Mouse (Mus musculus) lung, postnatal 14 days (tissue): ENCODE measurements around the gene Plcb4.

ENCODE experiments used
- DNase-seq: peaks from one replicate; pipeline ENCODE4 v3.0.0; 2021

The Plcb4 gene

DNA sequence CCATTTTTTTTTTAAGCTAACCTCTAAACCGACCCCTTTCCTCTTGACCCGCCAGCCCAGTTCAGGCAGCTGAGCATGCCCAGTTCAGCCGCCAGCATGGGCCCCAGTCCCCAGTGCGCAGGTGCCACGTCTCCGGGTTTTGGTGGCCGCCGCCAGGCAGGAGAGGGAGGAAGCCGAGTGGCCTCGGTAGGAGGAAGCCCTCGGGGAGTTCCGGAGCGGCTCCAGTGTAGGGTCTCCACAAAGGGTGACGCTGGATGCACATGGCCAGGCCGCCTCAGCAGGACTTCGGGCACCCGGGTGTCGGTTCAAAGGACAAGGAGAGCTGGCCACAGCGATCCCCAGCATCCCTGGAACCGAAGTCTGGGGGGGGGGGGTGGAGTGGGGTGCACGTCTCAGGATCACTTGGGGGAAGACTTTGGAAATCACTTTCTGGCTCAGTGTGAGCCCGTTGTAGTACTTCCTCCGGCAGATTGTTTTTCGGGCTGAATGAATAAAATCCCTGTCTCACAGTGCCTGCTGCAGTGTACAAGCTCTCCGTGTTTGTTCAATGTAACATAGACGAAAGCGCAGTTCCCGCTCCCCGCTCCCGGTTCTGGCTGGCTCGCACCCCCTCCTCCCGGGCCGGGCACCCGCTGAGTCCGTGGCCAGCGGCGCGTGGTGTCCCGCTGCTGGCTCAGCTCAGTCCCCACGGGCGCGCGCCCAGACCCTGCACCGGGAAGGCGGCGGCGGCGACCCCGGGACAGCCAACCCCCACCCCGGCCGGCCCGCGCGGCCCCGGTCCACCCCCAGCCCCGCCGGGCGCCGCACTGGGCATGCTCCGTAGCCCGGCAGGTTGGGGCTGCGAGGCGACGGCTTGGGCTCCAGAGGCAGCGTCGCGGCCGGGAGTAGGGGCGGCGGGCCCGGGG, at the start of gene Plcb4:
Gene Plcb4 (plus strand): TSS at position 526 of the 905 bp plus-strand sequence.
- DNase-seq, result peak; percentile 86

DNA sequence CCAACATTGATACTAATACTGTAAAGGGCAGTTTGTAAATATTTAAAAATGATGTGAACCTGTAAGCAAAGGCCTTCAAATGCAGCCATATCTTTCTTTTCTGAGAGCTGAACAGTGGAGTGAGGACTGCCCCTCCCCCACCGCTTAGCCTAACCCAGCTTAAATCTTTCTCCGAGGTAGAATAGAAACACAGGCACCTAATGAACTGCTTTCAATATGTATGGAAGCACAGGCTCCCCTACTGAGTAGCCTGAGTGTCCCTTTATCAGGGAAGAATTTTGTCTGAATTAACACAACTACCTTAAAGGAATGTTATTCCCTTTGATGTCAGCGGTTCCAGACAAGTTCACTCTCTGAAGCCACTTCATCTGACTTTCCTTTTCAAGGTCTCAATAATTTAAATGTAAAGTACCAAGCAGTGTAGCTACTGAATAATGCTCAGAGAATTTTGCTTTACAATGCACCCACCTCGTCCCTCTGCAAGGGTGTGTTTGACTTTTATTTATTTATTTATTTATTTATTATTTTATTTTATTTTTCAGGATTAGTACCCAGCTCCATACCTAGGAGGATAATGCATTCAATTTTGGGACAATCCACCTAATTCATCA, 44.1 kb upstream of the Plcb4 start:
- no peak for DNase-seq

DNA sequence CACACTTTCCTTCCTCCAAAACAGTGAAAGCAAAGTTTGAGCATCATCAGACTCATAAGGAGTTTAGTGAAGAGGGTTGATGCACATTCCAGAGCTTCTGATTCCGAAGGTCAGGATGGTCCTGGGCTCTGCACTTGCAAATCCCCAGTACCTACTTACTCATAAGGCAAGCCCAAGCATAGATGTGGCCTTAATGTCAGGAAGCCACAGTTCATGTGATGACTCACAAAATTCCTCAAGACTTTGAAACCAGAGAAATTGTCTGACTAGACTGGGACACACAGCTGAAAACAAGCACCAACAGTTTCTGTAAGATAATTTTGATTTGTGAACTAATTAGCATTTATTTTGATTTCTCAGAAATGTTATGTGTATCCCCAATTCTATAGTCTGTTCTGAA, 42.7 kb upstream of the Plcb4 start:
- DNase-seq, result no peak

DNA sequence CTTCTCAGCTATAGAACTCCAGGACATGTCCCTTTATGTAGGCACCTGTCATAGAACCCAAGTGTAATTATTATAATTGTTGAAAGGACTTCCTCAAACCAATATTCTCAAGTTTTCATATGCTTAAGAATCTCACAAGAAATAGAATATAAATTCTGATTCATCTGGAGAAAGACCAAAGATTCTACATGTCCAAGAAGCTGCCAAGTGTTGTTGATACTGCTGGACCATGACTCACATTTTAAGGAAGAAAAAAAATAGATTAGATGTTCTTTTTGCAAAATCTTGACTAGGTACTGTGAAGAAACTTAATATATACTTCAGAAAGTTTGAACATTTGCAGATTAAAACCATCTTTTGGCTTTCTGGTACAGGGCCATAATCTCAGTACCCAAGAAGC, 40.3 kb upstream of the Plcb4 start:
- no peak for DNase-seq

DNA sequence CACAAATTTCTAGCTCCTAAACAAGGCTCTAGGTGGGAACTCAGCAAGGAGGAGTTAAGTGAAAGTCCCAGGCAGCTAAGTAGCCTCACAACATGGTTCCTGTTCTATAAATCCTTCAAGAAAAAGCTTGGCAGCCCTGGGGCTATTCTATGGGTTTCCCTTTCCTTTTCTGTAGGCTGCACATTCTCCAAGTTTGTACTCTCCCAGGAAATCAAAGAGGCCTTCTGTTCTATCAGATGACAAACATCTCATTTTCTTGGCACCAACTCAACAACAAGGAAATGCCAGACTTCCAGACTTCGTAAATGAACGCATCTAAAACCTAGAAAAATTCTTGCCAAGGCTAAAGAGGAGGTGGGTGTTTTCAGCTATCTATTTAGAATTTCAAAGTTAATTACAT, 38.9 kb upstream of the Plcb4 start:
- DNase-seq, result no peak

DNA sequence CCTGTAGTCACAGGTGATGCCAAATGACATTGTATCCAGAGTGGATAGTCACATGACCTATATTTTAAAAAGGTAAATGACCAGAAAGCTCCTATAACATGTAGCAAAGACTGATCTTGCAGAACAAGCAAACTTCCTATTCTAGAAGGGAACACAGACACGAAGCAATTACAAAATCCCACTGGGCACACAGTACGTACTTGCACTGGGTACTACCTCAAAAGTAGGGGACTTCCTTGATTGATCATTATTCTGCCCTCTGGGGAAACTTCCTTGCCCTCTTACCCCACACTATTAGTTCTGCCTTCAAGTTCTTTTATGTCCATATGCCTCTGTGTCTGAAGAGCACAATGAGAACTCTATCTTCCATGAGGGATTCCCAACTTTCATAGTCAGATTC, 31.0 kb upstream of the Plcb4 start:
- no peak for DNase-seq

DNA sequence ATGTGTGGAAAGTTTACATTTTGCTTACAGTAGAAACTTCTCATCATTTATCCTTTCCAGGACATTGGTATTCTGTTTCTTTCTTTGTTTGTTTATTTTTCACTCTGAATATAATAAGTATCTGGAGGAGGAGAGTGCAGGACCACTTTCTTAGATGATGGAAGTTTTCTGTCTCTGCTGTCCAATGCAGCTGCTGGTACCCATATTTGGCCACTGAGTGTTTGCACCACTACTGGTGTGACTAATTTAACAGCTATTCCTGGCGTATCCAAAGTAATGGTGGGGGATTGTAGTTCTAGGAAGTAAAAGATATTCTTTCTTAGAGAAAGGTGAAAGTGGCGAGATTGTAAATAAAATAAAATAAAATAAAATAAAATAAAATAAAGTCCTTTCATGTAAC, 21.6 kb upstream of the Plcb4 start:
- DNase-seq, result no peak

DNA sequence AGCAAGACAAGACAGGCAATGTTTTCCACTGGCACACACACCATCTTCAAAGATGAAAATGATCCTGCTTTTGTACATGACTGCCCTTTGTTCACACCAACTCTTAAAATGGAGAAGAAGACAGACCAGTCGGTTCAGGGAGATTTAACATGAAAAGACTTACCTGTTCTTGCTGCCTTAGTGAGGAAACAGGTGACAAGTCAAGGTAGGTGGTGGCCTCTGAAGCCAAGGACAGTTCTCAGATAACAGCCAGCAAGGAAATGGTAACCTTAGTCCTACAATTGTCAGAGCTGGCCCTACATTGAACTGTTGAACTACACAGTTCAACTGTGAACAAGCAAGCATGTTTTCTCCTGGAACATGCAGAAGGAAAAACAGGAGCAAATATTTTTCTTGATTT, 17.8 kb upstream of the Plcb4 start:
- DNase-seq, result no peak

DNA sequence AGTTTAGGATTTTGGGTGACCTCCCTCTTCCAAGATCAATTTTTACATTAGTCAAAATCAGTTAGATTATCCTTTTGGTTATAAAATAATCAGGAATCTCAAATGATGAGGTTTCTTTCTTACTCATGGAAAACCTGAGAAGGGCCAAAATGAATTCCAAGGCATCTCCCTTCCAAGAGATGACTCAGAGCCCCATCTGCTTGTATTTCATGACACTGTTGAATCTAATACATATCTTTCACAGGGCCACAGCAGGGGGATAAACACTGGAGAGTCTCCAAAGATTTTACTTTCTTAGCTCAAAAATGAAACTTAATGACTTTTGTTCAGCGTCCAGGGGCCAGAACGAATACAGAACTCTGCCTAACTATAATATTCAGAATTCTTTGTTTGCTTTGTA, 17.2 kb upstream of the Plcb4 start:
- peak; percentile 10 for DNase-seq

DNA sequence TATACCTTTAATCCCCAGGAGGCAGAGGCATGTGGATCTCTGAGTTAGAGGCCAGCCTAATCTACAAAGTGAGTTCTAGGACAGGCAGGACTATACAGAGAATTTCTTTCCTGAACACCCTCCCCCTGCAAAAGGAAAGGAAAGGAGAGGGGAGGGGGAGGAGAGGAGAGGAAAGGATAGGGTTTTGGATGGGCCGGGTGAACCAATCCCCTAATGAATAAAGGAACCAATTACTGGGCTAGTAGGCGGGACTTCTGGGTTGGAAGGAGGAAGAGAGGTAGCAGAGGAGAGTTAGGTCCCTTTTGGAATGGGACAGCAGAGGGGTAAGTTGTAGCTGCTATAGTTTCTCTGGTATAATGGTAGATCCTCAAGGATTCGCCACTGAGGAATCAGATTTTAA, 12.6 kb upstream of the Plcb4 start:
- DNase-seq, result no peak

DNA sequence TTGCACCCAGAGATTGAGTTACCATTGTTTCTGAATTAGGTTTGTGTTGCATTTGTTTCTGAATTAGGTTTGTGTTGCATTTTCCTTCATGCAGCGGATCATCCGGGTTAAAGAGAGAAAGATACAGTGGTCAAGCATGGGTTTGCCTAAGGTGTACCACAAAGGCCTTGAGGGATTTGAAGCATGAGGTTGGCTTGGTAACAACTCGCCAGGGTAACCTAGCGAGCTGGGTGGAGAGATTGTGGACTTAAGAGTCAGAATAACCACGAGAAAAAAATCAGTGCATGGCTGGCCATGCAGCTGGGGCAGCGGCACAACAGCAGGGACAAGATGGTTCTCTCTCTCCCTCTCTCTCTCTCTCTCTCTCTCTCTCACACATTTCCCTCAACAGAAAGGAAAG, 12.2 kb upstream of the Plcb4 start:
- no peak for DNase-seq

DNA sequence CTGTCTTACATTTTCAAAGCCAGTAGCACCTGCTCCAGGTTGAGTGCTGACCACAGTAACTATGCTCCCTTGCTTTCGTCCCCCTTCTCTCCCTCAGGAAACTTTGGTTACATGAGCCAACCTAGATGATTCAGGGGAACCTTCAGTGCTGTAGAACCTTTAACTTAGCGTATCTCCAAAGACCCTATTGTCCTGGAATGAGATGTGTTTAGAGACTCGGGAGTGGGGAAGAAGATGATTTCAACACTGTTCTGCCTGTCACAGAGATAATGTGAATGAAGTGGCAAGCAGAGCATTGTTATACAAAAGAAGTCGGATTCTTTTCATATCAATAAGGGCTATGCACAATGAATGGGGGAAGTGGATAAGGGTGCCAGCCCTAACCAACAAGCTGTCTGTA, 10.8 kb upstream of the Plcb4 start:
- DNase-seq, result no peak

DNA sequence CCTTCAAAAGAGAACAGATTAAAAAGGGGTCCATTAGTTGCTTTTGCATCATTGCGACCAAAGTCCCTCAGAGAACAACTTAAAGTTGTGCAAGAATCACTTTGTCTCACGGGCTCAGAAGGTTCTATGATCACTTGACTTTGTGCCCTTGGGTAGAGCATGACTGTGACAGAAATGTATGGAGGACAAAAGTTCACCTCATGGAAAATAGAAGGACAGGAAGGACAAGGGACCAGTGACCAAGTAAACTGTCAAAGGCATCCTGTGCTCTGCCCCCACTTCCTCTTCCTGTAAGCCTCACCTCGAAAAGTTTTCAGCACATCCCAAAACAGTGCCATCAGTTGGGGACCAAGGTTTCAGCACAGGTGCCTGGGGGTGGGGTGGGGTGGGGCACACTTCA, 7.9 kb upstream of the Plcb4 start:
- no peak for DNase-seq

DNA sequence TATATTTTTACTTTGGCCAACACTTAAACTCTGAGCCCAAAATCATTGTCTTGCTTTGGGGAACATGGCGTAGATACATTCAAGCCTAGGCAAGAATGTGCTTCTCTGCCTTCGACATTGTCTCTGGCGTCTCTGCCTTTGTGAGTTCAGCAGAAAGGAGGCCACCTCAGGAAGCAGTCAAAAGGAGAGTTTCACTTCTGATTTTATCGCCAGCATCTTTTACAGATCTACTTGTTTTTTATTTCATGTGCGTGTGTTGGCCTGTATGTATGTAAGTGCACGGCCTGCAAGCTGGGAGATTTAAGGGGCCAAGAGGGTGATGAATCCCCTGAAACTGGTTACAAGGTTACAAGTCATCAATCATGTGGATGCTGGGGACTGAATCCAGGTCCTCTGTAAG, 6.8 kb upstream of the Plcb4 start:
- no peak for DNase-seq

DNA sequence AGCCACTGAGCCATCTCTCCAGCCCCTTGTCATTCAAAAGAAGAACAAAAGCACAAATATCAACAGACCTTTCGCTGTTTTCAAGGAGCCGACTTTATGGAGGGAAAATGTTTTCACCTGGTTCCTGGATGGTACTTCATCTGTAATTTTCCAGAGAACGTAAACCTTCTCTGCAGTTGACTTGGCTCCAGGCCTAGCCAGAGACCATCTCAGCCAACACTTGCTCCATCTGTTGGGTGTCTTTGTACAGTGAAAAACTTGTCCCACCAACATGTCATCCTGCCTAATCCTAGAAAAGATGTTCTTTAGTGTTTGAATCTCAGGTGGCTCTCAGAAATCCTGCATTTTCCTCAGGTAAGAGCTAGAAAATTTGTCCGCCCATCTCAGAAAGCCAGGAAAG, 6.4 kb upstream of the Plcb4 start:
- no peak for DNase-seq

DNA sequence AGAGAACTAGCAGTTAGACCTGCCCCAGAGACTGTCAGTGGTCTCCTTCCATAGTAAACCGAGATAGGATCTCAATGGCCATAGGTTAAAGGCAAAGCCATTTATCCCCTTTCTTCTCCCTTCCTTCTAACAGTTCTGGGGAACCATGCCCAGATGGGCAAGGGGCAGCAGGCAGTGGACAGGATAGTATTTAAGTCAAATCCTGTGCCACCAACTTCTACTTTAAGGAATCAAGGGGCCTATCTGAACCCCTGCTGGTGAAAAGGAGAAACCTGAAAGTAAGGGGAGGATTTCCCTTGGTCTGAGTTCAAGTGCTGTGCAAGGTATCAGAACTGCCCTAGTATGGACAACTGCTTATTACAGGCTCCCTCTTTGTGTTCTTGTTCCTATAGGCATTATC, 2.9 kb upstream of the Plcb4 start:
- DNase-seq, result no peak

DNA sequence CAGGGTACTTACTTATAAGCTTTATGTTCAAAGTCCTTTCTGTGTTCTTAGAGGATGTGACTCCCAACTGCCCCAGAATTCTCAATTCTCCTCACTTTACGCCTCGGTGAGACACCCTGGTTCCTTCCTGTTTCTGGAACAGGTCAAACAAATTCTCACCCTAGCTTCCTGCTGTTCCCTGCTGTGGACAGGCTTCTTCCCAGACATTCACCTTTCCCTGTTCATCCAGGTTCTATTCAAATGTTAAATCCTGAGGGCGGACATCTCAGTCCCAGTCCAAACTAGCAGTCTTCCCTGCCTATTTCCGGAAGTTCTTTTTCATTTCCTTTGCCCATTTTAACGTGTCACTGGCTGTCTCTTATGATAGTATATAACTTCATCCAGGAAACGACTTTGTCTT, 2.2 kb upstream of the Plcb4 start:
- no peak for DNase-seq

DNA sequence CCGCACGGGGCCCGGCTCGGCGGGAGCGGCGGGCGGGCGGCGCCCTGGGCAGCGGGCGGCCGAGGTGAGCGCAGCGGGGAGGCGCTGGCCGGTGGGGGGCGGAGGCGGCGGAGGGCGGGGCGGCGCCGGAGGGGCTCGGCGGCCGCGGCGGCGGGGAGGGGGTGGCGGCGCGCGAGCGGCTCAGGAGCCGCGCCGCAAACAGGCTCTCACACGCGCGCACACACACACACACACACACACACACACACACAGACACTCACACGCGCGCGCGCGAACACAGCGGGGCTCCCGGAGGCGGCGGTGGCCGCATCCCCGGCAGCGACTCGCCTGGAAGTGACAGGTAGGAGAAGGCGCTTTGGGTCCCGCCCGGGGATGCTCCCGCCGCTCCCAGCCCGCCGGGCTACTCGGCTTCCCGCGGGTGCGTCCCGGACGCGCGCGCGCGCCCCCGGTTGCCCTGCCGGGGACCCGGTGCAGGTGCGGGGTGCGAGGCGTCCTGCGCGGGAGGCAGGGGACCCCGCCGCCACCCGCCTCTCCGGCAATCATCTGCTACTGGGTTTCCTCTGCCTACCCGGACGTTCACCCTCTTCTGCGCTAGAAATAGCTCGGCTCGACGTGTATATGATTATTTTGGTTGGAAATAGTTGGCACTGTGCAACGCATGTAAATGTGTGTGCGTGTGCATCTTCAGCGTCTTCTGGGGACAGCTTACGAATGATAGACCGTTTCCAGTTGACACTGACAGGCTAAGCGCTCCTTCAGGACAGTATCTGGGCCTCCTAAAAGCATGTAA, 775 bp downstream of the Plcb4 start:
- peak; percentile 61 for DNase-seq

DNA sequence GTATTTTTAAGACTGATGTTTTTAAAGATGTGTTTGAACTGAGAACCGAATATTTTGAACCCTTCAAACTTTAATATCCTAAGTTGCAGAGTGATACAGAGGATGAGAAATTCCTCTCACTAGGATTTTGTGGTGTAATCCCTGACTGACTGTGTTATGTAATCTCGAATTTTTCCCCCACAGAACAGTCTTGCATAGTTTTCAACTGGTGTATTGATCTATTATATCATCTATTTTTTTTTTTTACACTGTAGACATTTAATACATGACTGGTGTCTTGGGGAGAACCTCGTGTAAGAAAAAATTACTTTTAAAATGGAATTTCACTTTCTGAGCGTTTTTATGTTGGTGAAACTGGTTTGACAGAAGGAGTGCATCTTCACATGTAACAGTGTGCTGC, 2.0 kb downstream of the Plcb4 start:
- DNase-seq, result no peak

DNA sequence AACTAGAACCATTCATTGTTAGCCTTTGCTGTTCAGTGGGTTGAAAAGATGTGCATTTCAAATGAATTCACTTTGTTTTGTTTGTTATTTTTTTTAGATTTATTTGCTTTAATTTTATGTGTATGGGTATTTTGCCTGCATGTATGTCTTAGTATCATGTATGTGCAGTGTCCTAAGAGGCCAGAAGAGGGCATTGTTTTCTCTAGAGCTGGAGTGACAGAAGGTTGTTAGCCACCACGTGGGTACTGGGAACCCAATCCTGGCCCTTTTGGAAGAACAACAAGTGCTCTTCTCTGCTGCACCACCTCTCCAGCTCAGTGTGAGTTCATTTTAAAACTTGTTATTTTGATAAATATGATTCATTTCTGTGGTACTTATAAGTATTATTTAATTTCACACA, 5.0 kb downstream of the Plcb4 start:
- no peak for DNase-seq

DNA sequence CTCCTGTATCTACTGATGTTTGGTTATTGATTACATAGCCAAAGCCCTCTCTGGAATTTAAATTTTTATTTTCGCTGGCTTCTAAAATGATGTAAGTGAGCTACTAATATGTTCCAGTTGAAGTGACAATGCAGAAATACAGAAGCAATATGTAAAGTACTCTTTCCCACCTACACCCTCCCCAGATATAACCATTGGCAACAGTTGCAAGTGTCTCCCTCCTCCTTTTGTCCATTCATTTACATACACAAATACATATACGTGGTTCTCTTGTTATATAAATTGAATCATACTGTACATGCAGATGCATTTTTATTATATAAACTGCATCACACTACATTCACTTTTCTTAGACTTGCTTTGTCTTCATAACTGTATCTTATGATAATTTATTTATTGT, 8.7 kb downstream of the Plcb4 start:
- DNase-seq, result no peak

DNA sequence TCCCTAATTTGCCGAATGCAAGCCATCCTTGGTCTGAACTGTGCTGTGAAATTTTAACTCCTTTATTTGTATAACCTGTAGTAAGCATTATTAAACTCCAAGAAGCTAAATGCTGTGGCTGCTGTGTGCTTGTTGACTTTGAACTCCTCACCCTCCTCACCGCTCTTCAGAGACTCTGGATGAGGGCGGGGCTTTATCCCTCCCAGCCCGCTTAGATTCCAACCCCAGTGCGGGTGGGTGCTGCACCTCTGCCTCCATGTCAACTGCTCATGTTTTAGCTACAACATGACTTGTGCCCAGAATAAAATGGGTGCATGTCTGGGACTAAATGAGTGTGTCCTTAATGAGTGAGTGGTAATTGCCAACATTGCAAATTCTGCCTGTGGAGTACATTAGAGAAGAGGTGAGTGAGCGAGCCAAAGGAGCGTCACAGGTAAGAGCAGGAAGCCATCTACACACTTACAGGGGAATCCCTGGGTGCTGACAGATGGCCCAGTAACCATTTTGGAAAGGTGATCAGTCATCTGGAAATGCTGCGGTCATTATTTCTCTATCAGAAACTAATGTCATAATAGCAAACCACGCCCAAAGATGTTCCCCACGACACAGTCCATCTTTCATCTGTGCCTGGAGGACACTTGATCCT, 13.8 kb downstream of the Plcb4 start:
- DNase-seq, result no peak

DNA sequence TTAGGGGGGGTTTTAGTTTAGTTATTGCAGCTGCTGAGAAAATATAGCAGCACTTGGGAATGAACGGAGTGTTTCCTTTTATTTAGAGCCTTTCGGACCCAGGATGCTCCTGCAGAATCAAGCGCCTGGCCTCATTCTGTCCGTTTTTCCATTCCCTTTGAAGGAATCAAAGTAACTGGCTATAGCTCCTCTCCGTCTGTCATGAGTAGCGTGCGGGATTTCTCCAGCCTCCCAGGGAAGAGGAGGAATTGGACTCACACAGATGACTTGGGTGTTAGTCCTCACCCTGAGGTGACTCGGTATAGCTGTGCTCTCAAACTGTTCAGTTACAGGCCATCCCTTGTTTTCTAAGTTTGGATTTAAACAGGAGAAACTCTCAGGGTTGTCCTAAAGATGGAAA, 14.8 kb downstream of the Plcb4 start:
- DNase-seq, result no peak
